ENCODE assay signal across 11 mouse cellular contexts in genomic region chr7:115204916-115205315, GRCm38 (mm10).
DNase-seq lines count a peak whose midpoint lies in the region; ATAC-seq and TF ChIP-seq lines count a peak whose summit lies in the region.
"Had no signal": no experiment of that assay in that cellular context is flagged by ENCODE, and none has a peak within 500 bp of the region (broad histone marks: within the 10 kb centered on the region; RNA-seq: fewer than 3 reads in every experiment).

No protein-coding gene starts in this region.

- no peak overlapping the region for H3K4me2 ChIP-seq in embryonic facial prominence, embryonic 11.5 days (ENCODE audit: low read depth, low read length)
- H3K4me2 ChIP-seq in kidney, postnatal 0 days (ENCODE audit: low read length) = no peak overlapping the region
- no peak overlapping the region for H3K4me2 ChIP-seq in forebrain, embryonic 13.5 days
- H3K4me2 ChIP-seq in neural tube, embryonic 15.5 days = no peak overlapping the region
- H3K4me2 ChIP-seq: embryonic facial prominence, embryonic 12.5 days; liver, embryonic 13.5 days; neural tube, embryonic 13.5 days had no signal

- H3K27me3 ChIP-seq in embryonic facial prominence, embryonic 11.5 days (ENCODE audit: control insufficient read depth, insufficient read depth, low read length) = no peaks in the 10 kb centered on the region
- no peaks in the 10 kb centered on the region for H3K27me3 ChIP-seq in kidney, postnatal 0 days (ENCODE audit: insufficient read depth, low read length)
- H3K27me3 ChIP-seq in forebrain, embryonic 13.5 days = peaks cover 15% of the 10 kb centered on the region; the same call in 1 of the 2 replicates
- H3K27me3 ChIP-seq in neural tube, embryonic 15.5 days (replicated peaks) = peaks cover 8% of the 10 kb centered on the region; the same call in 1 of the 2 replicates
- H3K27me3 ChIP-seq: liver, embryonic 13.5 days; neural tube, embryonic 13.5 days had no signal

- ATAC-seq in embryonic facial prominence, embryonic 11.5 days (replicated peaks; ENCODE audit: insufficient number of reproducible peaks, low FRiP score, low TSS enrichment, low read depth) = no peak
- peak; percentile 85 for ATAC-seq in kidney, postnatal 0 days (replicated peaks; ENCODE audit: low FRiP score, low read depth)
- no peak for ATAC-seq in forebrain, embryonic 13.5 days
- ATAC-seq in neural tube, embryonic 15.5 days (ENCODE audit: low FRiP score) = no peak

- no peaks in the 10 kb centered on the region for H3K9me3 ChIP-seq in embryonic facial prominence, embryonic 11.5 days (replicated peaks; ENCODE audit: control insufficient read depth, low read length)
- no peaks in the 10 kb centered on the region for H3K9me3 ChIP-seq in kidney, postnatal 0 days (replicated peaks; ENCODE audit: low read length)
- no peaks in the 10 kb centered on the region for H3K9me3 ChIP-seq in forebrain, embryonic 13.5 days (replicated peaks)
- H3K9me3 ChIP-seq in neural tube, embryonic 15.5 days (replicated peaks) = no peaks in the 10 kb centered on the region
- H3K9me3 ChIP-seq: embryonic facial prominence, embryonic 12.5 days; liver, embryonic 13.5 days; neural tube, embryonic 13.5 days had no signal

- TF ChIP-seq CTCF in kidney, postnatal 0 days (IDR thresholded peaks at IDR 0.05; ENCODE audit: low read depth) = no peak

- peak; percentile 14 for DNase-seq in gastrocnemius, postnatal 25 days
- no peak for DNase-seq in gastrocnemius, postnatal 14 days
- DNase-seq in embryonic facial prominence, embryonic 11.5 days (ENCODE audit: low spot score) = peak; percentile 43
- peak; percentile 79 for DNase-seq in kidney, postnatal 0 days (ENCODE audit: low spot score)
- peak; percentile 67 for DNase-seq in lung, postnatal 36 days
- DNase-seq in natural killer cell, adult 2 months (ENCODE audit: low spot score in 2 of 2) = no peak
- DNase-seq: liver, embryonic 13.5 days had no signal

- intact Hi-C loops in gastrocnemius, postnatal 14 days (cut with DNase I; ENCODE audit: low total_unique reads) = no loop called here

- no peaks in the 10 kb centered on the region for H3K36me3 ChIP-seq in embryonic facial prominence, embryonic 11.5 days (replicated peaks; ENCODE audit: control insufficient read depth, insufficient read depth, low read depth, low read length)
- no peaks in the 10 kb centered on the region for H3K36me3 ChIP-seq in kidney, postnatal 0 days (ENCODE audit: insufficient read depth, low read length)
- no peaks in the 10 kb centered on the region for H3K36me3 ChIP-seq in forebrain, embryonic 13.5 days (ENCODE audit: poor library complexity, severe bottlenecking)
- H3K36me3 ChIP-seq in neural tube, embryonic 15.5 days = no peaks in the 10 kb centered on the region
- H3K36me3 ChIP-seq: embryonic facial prominence, embryonic 12.5 days; liver, embryonic 13.5 days; neural tube, embryonic 13.5 days had no signal

- WGBS in embryonic facial prominence, embryonic 11.5 days = 40% methylated on average over 3 of the region's 3 CpGs
- WGBS in kidney, postnatal 0 days = 3% methylated on average over 3 of the region's 3 CpGs
- 73% methylated on average over 3 of the region's 3 CpGs for WGBS in forebrain, embryonic 13.5 days
- WGBS in neural tube, embryonic 15.5 days = 81% methylated on average over 3 of the region's 3 CpGs

- no peak overlapping the region for H3K4me3 ChIP-seq in embryonic facial prominence, embryonic 11.5 days (ENCODE audit: low read depth, low read length)
- no peak overlapping the region for H3K4me3 ChIP-seq in kidney, postnatal 0 days (replicated peaks; ENCODE audit: low read depth, low read length)
- no peak overlapping the region for H3K4me3 ChIP-seq in forebrain, embryonic 13.5 days
- H3K4me3 ChIP-seq in neural tube, embryonic 15.5 days (replicated peaks) = no peak overlapping the region
- H3K4me3 ChIP-seq: embryonic facial prominence, embryonic 12.5 days; liver, embryonic 13.5 days; neural tube, embryonic 13.5 days had no signal

- no peak overlapping the region for H3K9ac ChIP-seq in embryonic facial prominence, embryonic 11.5 days (replicated peaks; ENCODE audit: low read length)
- no peak overlapping the region for H3K9ac ChIP-seq in kidney, postnatal 0 days (ENCODE audit: low read depth, low read length)
- H3K9ac ChIP-seq in forebrain, embryonic 13.5 days = no peak overlapping the region
- H3K9ac ChIP-seq in neural tube, embryonic 15.5 days (replicated peaks) = no peak overlapping the region
- H3K9ac ChIP-seq: embryonic facial prominence, embryonic 12.5 days; liver, embryonic 13.5 days; neural tube, embryonic 13.5 days had no signal

- H3K27ac ChIP-seq in embryonic facial prominence, embryonic 11.5 days (replicated peaks; ENCODE audit: low read depth, low read length) = no peak overlapping the region
- H3K27ac ChIP-seq in kidney, postnatal 0 days = no peak overlapping the region
- no peak overlapping the region for H3K27ac ChIP-seq in forebrain, embryonic 13.5 days
- H3K27ac ChIP-seq in neural tube, embryonic 15.5 days (replicated peaks) = no peak overlapping the region
- H3K27ac ChIP-seq: embryonic facial prominence, embryonic 12.5 days; liver, embryonic 13.5 days; neural tube, embryonic 13.5 days had no signal

- no peaks in the 10 kb centered on the region for H3K4me1 ChIP-seq in embryonic facial prominence, embryonic 11.5 days (ENCODE audit: control insufficient read depth, insufficient read depth, low read length)
- H3K4me1 ChIP-seq in kidney, postnatal 0 days (replicated peaks; ENCODE audit: insufficient read depth, low read length) = no peaks in the 10 kb centered on the region
- no peaks in the 10 kb centered on the region for H3K4me1 ChIP-seq in forebrain, embryonic 13.5 days
- H3K4me1 ChIP-seq in neural tube, embryonic 15.5 days = no peaks in the 10 kb centered on the region
- H3K4me1 ChIP-seq: embryonic facial prominence, embryonic 12.5 days; liver, embryonic 13.5 days; neural tube, embryonic 13.5 days had no signal

Comparison
In these comparisons a context has a peak if more than half of its experiments do, and no peak if none do; other contexts are left out.
1. DNase-seq: peak in gastrocnemius, postnatal 25 days (single experiment), embryonic facial prominence, embryonic 11.5 days (single experiment), kidney, postnatal 0 days (single experiment) and lung, postnatal 36 days (single experiment); none in gastrocnemius, postnatal 14 days (single experiment) and natural killer cell, adult 2 months (0 of 2).